ENCODE assay signal across 19 mouse cellular contexts in genomic region chr17:86316771-86317170, GRCm38 (mm10).
DNase-seq lines count a peak whose midpoint lies in the region; ATAC-seq and TF ChIP-seq lines count a peak whose summit lies in the region.
"Had no signal": no experiment of that assay in that cellular context is flagged by ENCODE, and none has a peak within 500 bp of the region (broad histone marks: within the 10 kb centered on the region; RNA-seq: fewer than 3 reads in every experiment).

No protein-coding gene starts in this region.

- H3K9me3 ChIP-seq in kidney, embryonic 15.5 days (replicated peaks), result no peaks in the 10 kb centered on the region
- H3K9me3 ChIP-seq in kidney, postnatal 0 days (replicated peaks; ENCODE audit: low read length), result no peaks in the 10 kb centered on the region
- no peaks in the 10 kb centered on the region for H3K9me3 ChIP-seq in midbrain, embryonic 10.5 days (replicated peaks)
- H3K9me3 ChIP-seq: embryonic facial prominence, embryonic 12.5 days; forebrain, embryonic 13.5 days; forebrain, embryonic 15.5 days had no signal

- TF ChIP-seq CTCF in kidney, postnatal 0 days (IDR thresholded peaks at IDR 0.05; ENCODE audit: low read depth), result no peak
- TF ChIP-seq CTCF in Patski (IDR thresholded peaks at IDR 0.05), result no peak

- WGBS in kidney, embryonic 15.5 days, result 67% methylated on average over 5 of the region's 5 CpGs
- 58% methylated on average over 5 of the region's 5 CpGs for WGBS in kidney, postnatal 0 days
- WGBS in midbrain, embryonic 10.5 days, result 87% methylated on average over 5 of the region's 5 CpGs

- DNase-seq in kidney, adult 18-20 months, result no peak
- no peak for DNase-seq in kidney, postnatal 0 days (ENCODE audit: low spot score)
- no peak for DNase-seq in kidney, postnatal 14 days
- no peak for DNase-seq in Patski (ENCODE audit: low read depth, low spot score)
- DNase-seq in midbrain, embryonic 10.5 days (ENCODE audit: low spot score), result no peak
- DNase-seq: adrenal gland, adult 8-10 months; adrenal gland, postnatal 14 days; adrenal gland, postnatal 36 days; cerebellum, adult 11-12 months; cerebellum, adult 2 months; cerebellum, adult 9-10 months; cerebellum, postnatal 10 days; cerebellum, postnatal 25 days had no signal

- no peak overlapping the region for H3K4me3 ChIP-seq in kidney, embryonic 15.5 days (replicated peaks)
- no peak overlapping the region for H3K4me3 ChIP-seq in kidney, postnatal 0 days (replicated peaks; ENCODE audit: low read depth, low read length)
- H3K4me3 ChIP-seq in midbrain, embryonic 10.5 days, result no peak overlapping the region
- H3K4me3 ChIP-seq: embryonic facial prominence, embryonic 10.5 days; embryonic facial prominence, embryonic 12.5 days; forebrain, embryonic 13.5 days; forebrain, embryonic 15.5 days had no signal

- H3K27me3 ChIP-seq in kidney, embryonic 15.5 days, result no peaks in the 10 kb centered on the region
- no peaks in the 10 kb centered on the region for H3K27me3 ChIP-seq in kidney, postnatal 0 days (ENCODE audit: insufficient read depth, low read length)
- no peaks in the 10 kb centered on the region for H3K27me3 ChIP-seq in Patski
- no peaks in the 10 kb centered on the region for H3K27me3 ChIP-seq in midbrain, embryonic 10.5 days (ENCODE audit: low read depth, poor library complexity, severe bottlenecking)
- H3K27me3 ChIP-seq: embryonic facial prominence, embryonic 12.5 days; forebrain, embryonic 13.5 days; forebrain, embryonic 15.5 days had no signal

- H3K27ac ChIP-seq in kidney, embryonic 15.5 days, result peak overlapping the region; percentile 63; the same call in 1 of the 2 replicates
- no peak overlapping the region for H3K27ac ChIP-seq in kidney, postnatal 0 days
- H3K27ac ChIP-seq in midbrain, embryonic 10.5 days (replicated peaks), result no peak overlapping the region
- H3K27ac ChIP-seq: embryonic facial prominence, embryonic 10.5 days; embryonic facial prominence, embryonic 12.5 days; forebrain, embryonic 13.5 days; forebrain, embryonic 15.5 days had no signal

- in situ Hi-C loops in Patski (cut with MboI; ENCODE audit: low pct_unique_long_range_greater_than_20kb), result no loop called here

- peak; percentile 69; the same call in 1 of the 2 replicates for ATAC-seq in kidney, embryonic 15.5 days (replicated peaks; ENCODE audit: low FRiP score)
- 0 out of 2 replicates have a peak, but pooled peaks have one; percentile 21 for ATAC-seq in kidney, postnatal 0 days (replicated peaks; ENCODE audit: low FRiP score, low read depth)
- ATAC-seq in Patski, result peak; percentile 68
- ATAC-seq: activated CD4-positive, CD25-positive, alpha-beta regulatory T cell, adult 4 months; forebrain, embryonic 13.5 days; forebrain, embryonic 15.5 days had no signal

- H3K36me3 ChIP-seq in kidney, embryonic 15.5 days, result no peaks in the 10 kb centered on the region
- no peaks in the 10 kb centered on the region for H3K36me3 ChIP-seq in kidney, postnatal 0 days (ENCODE audit: insufficient read depth, low read length)
- H3K36me3 ChIP-seq in midbrain, embryonic 10.5 days, result no peaks in the 10 kb centered on the region
- H3K36me3 ChIP-seq: embryonic facial prominence, embryonic 10.5 days; embryonic facial prominence, embryonic 12.5 days; forebrain, embryonic 15.5 days had no signal

- CTCF ChIA-PET in Patski (lab: Charles Lee), result no interaction called here

- H3K4me1 ChIP-seq in kidney, embryonic 15.5 days, result peaks cover 25% of the 10 kb centered on the region
- H3K4me1 ChIP-seq in kidney, postnatal 0 days (replicated peaks; ENCODE audit: insufficient read depth, low read length), result peaks cover 10% of the 10 kb centered on the region; the same call in 1 of the 2 replicates
- peaks cover 7% of the 10 kb centered on the region; the same call in 1 of the 2 replicates for H3K4me1 ChIP-seq in midbrain, embryonic 10.5 days
- H3K4me1 ChIP-seq: embryonic facial prominence, embryonic 12.5 days had no signal

- POLR2A ChIA-PET in Patski (lab: Charles Lee), result interaction anchor here (0.5 to 1.2 kb wide), 3 partner anchors 12 to 26 kb away, joined by 3 read pairs; no protein-coding TSS in a partner anchor

- H3K9ac ChIP-seq in kidney, embryonic 15.5 days, result no peak overlapping the region
- H3K9ac ChIP-seq in kidney, postnatal 0 days (ENCODE audit: low read depth, low read length), result no peak overlapping the region
- H3K9ac ChIP-seq: embryonic facial prominence, embryonic 12.5 days; forebrain, embryonic 13.5 days; forebrain, embryonic 15.5 days had no signal

- no peak overlapping the region for H3K4me2 ChIP-seq in kidney, embryonic 15.5 days
- H3K4me2 ChIP-seq in kidney, postnatal 0 days (ENCODE audit: low read length), result no peak overlapping the region
- H3K4me2 ChIP-seq: embryonic facial prominence, embryonic 12.5 days; forebrain, embryonic 13.5 days; forebrain, embryonic 15.5 days had no signal
